ENCODE assay signal across 20 mouse cellular contexts in the genomic region with DNA sequence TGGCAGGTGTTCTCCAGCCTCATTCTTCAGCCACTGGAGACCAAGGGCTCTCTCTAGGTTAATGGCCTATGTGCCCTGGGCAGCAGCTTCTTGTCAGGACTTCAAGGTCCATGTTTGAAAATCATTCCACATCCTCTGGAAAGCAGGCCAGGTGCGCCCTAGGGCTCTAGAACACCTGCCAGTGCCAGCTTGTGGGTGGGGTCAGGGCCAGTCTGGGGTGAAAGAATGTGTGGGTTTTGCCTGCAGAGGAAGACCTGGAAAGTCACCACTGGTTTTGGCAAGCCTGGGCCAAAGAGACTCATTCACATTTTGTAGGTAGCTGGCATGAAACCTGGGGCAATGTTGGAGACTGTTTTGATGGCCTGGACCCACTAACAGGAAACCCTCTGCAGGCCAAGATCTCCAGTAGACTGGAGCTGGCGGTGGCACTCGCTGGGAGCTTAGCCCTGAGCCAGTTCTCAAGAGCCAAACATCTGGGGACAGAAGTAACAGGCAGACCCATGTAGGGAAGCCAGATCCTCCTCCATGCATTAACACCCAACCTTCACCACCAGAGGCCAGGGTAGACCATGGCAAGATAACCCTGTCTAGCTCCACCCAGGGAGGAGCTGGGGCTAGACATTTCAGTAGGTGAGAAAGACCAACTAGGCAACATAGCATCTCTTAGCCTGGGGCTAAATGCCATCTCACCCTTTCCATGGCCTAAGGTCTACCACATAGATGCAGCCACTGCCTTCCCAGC. TPM values are rescaled to one million over a fixed set of nuclear protein-coding genes. Genes with fewer than 3 reads are reported as not detected.
A peak's percentile ranks its signal among the peaks of the same experiment; 100 is the strongest.
DNase-seq lines count a peak whose midpoint lies in the region; ATAC-seq and TF ChIP-seq lines count a peak whose summit lies in the region.
"Had no signal": no experiment of that assay in that cellular context is flagged by ENCODE, and none has a peak within 500 bp of the region (broad histone marks: within the 10 kb centered on the region; RNA-seq: fewer than 3 reads in every experiment).

No protein-coding gene starts in this region.

- no peaks in the 10 kb centered on the region for H3K9me3 ChIP-seq in kidney, embryonic 16.5 days (ENCODE audit: low read length)
- no peaks in the 10 kb centered on the region for H3K9me3 ChIP-seq in liver, embryonic 14.5 days (ENCODE audit: control insufficient read depth, low read length)
- no peaks in the 10 kb centered on the region for H3K9me3 ChIP-seq in liver, embryonic 11.5 days (ENCODE audit: control insufficient read depth, low read length)
- H3K9me3 ChIP-seq: embryonic facial prominence, embryonic 10.5 days; hindbrain, embryonic 15.5 days; limb, embryonic 10.5 days; liver, embryonic 13.5 days; midbrain, embryonic 15.5 days had no signal

- no peak for TF ChIP-seq EP300 in liver, embryonic 14.5 days (IDR thresholded peaks at IDR 0.05; ENCODE audit: low read depth)

- H3K4me2 ChIP-seq in kidney, embryonic 16.5 days (replicated peaks; ENCODE audit: low read depth, low read length) = no peak overlapping the region
- H3K4me2 ChIP-seq in liver, embryonic 14.5 days (ENCODE audit: low read depth) = no peak overlapping the region
- H3K4me2 ChIP-seq in liver, embryonic 11.5 days = no peak overlapping the region
- H3K4me2 ChIP-seq: hindbrain, embryonic 15.5 days; liver, embryonic 13.5 days; midbrain, embryonic 15.5 days had no signal

- no peaks in the 10 kb centered on the region for H3K27me3 ChIP-seq in kidney, embryonic 16.5 days (ENCODE audit: insufficient read depth, low read length)
- no peaks in the 10 kb centered on the region for H3K27me3 ChIP-seq in liver, embryonic 14.5 days (ENCODE audit: control insufficient read depth, insufficient read depth, low read length)
- peaks cover 3% of the 10 kb centered on the region; the same call in 1 of the 2 replicates for H3K27me3 ChIP-seq in liver, embryonic 11.5 days (replicated peaks; ENCODE audit: control insufficient read depth, insufficient read depth, low read length)
- H3K27me3 ChIP-seq: hindbrain, embryonic 15.5 days; midbrain, embryonic 15.5 days had no signal

- ATAC-seq in kidney, embryonic 16.5 days (ENCODE audit: low FRiP score, low TSS enrichment) = no peak
- no peak for ATAC-seq in liver, embryonic 14.5 days (ENCODE audit: insufficient read depth)
- no peak; the same call in 1 of the 2 replicates for ATAC-seq in liver, embryonic 11.5 days (replicated peaks; ENCODE audit: low FRiP score)
- ATAC-seq: forebrain, embryonic 14.5 days; midbrain, embryonic 15.5 days had no signal

- 83% methylated on average over 3 of the region's 3 CpGs for WGBS in kidney, embryonic 16.5 days
- 75% methylated on average over 3 of the region's 3 CpGs for WGBS in liver, embryonic 14.5 days (ENCODE audit: insufficient replicate concordance)
- 82% methylated on average over 3 of the region's 3 CpGs for WGBS in liver, embryonic 11.5 days

- H3K27ac ChIP-seq in kidney, embryonic 16.5 days (ENCODE audit: low read length) = no peak overlapping the region
- H3K27ac ChIP-seq in liver, embryonic 14.5 days = no peak overlapping the region
- H3K27ac ChIP-seq in liver, embryonic 11.5 days (ENCODE audit: low read depth, low read length) = no peak overlapping the region
- H3K27ac ChIP-seq: embryonic facial prominence, embryonic 10.5 days; heart, adult 2 months; hindbrain, embryonic 15.5 days; kidney, postnatal 0 days; limb, embryonic 10.5 days; liver, embryonic 13.5 days; midbrain, embryonic 15.5 days; stomach, postnatal 0 days had no signal

- TF ChIP-seq CTCF in liver, embryonic 14.5 days (IDR thresholded peaks at IDR 0.05; ENCODE audit: low read depth) = peak; percentile 59

- peak; percentile 81 for DNase-seq in kidney, adult 11 months
- peak in 1 of 3 experiments; percentile 15 for DNase-seq in liver, embryonic 14.5 days (ENCODE audit: low read depth in 3 of 3, low spot score in 3 of 3)
- DNase-seq in liver, embryonic 11.5 days (ENCODE audit: low spot score) = no peak
- peak; percentile 62 for DNase-seq in gonadal fat pad, adult 2 months (ENCODE audit: low read depth)
- no peak for DNase-seq in ovary, postnatal 10 days (ENCODE audit: low spot score)
- DNase-seq in yolk sac, embryonic 10.5 days (ENCODE audit: low spot score) = no peak
- DNase-seq: cerebellum, adult 2 months; cerebellum, postnatal 36 days; gastrocnemius, postnatal 14 days; heart, adult 2 months; heart, postnatal 36 days; liver, embryonic 13.5 days had no signal

- H3K36me3 ChIP-seq in kidney, embryonic 16.5 days (ENCODE audit: insufficient read depth, low read length) = peaks cover 25% of the 10 kb centered on the region
- H3K36me3 ChIP-seq in liver, embryonic 14.5 days (replicated peaks; ENCODE audit: control insufficient read depth, insufficient read depth, low read depth) = peaks cover 17% of the 10 kb centered on the region
- peaks cover 24% of the 10 kb centered on the region for H3K36me3 ChIP-seq in liver, embryonic 11.5 days (ENCODE audit: control insufficient read depth, insufficient read depth, low read length)

- no peak overlapping the region for H3K4me3 ChIP-seq in kidney, embryonic 16.5 days (ENCODE audit: low read length)
- H3K4me3 ChIP-seq in liver, embryonic 14.5 days (ENCODE audit: insufficient read depth in 1 of 2, low read depth in 2 of 2, low read length in 2 of 2) = no peak overlapping the region
- no peak overlapping the region for H3K4me3 ChIP-seq in liver, embryonic 11.5 days (ENCODE audit: low read depth, low read length)
- H3K4me3 ChIP-seq: embryonic facial prominence, embryonic 10.5 days; heart, adult 2 months; hindbrain, embryonic 15.5 days; limb, embryonic 10.5 days; liver, embryonic 13.5 days; midbrain, embryonic 15.5 days had no signal

- H3K9ac ChIP-seq in kidney, embryonic 16.5 days (replicated peaks; ENCODE audit: low read length) = no peak overlapping the region
- H3K9ac ChIP-seq in liver, embryonic 14.5 days (replicated peaks) = no peak overlapping the region
- H3K9ac ChIP-seq in liver, embryonic 11.5 days (ENCODE audit: low read depth, low read length) = no peak overlapping the region
- H3K9ac ChIP-seq: hindbrain, embryonic 15.5 days; liver, embryonic 13.5 days; midbrain, embryonic 15.5 days had no signal

- H3K4me1 ChIP-seq in kidney, embryonic 16.5 days (ENCODE audit: insufficient read depth, low read length) = no peaks in the 10 kb centered on the region
- H3K4me1 ChIP-seq in liver, embryonic 14.5 days (replicated peaks; ENCODE audit: control insufficient read depth in 2 of 2, insufficient read depth in 2 of 2, low read length in 1 of 2) = no peaks in the 10 kb centered on the region
- no peaks in the 10 kb centered on the region for H3K4me1 ChIP-seq in liver, embryonic 11.5 days (replicated peaks; ENCODE audit: control insufficient read depth, insufficient read depth, low read length)
- H3K4me1 ChIP-seq: embryonic facial prominence, embryonic 10.5 days; hindbrain, embryonic 15.5 days; limb, embryonic 10.5 days; midbrain, embryonic 15.5 days had no signal

RNA-seq across cellular contexts. Expression of a gene that starts 7.8 kb away (rescaled TPM):
- 9.1 and 10.4 TPM in 2 replicates for polyA plus RNA-seq in kidney, embryonic 16.5 days (2015; fragmentation: Nextera tagmentation; extraction: Ambion mirVana)
- polyA plus RNA-seq in liver, embryonic 14.5 days (2012; rRNA removed) = 18.2 and 31.2 TPM in 2 replicates
- 19.3 and 23.2 TPM in 2 replicates for polyA plus RNA-seq in liver, embryonic 14.5 days (2014; fragmentation: Nextera tagmentation; extraction: Ambion mirVana)
- 11.9 and 16.4 TPM in 2 replicates for polyA plus RNA-seq in liver, embryonic 11.5 days (2014; fragmentation: Nextera tagmentation; extraction: Ambion mirVana)
- polyA plus RNA-seq in gonadal fat pad, adult 2 months (2012; rRNA removed) = 11.8 and 13.8 TPM in 2 replicates
- polyA plus RNA-seq: cerebellum, adult 2 months; heart, adult 2 months had no signal

RNA-seq across cellular contexts. Expression of a gene that starts 37.2 kb away (rescaled TPM):
- polyA plus RNA-seq in kidney, embryonic 16.5 days (2015; fragmentation: Nextera tagmentation; extraction: Ambion mirVana) = 7.2 and 8.3 TPM in 2 replicates
- 7.2 and 13.2 TPM in 2 replicates for polyA plus RNA-seq in liver, embryonic 14.5 days (2012; rRNA removed)
- 9.4 and 9.8 TPM in 2 replicates for polyA plus RNA-seq in liver, embryonic 14.5 days (2014; fragmentation: Nextera tagmentation; extraction: Ambion mirVana)
- polyA plus RNA-seq in liver, embryonic 11.5 days (2014; fragmentation: Nextera tagmentation; extraction: Ambion mirVana) = 2.8 and 5.2 TPM in 2 replicates
- 12.3 and 13.4 TPM in 2 replicates for polyA plus RNA-seq in gonadal fat pad, adult 2 months (2012; rRNA removed)

RNA-seq across cellular contexts. Expression of a gene that starts 38.1 kb away (rescaled TPM):
- polyA plus RNA-seq in kidney, embryonic 16.5 days (2015; fragmentation: Nextera tagmentation; extraction: Ambion mirVana) = 291 and 292 TPM in 2 replicates
- polyA plus RNA-seq in liver, embryonic 14.5 days (2012; rRNA removed) = 41.3 and 54.3 TPM in 2 replicates
- polyA plus RNA-seq in liver, embryonic 14.5 days (2014; fragmentation: Nextera tagmentation; extraction: Ambion mirVana) = 33.7 and 39.4 TPM in 2 replicates
- polyA plus RNA-seq in liver, embryonic 11.5 days (2014; fragmentation: Nextera tagmentation; extraction: Ambion mirVana) = 133 and 139 TPM in 2 replicates
- polyA plus RNA-seq in gonadal fat pad, adult 2 months (2012; rRNA removed) = 62.2 and 73.5 TPM in 2 replicates

RNA-seq across cellular contexts. Expression of a gene that starts 49.9 kb away (rescaled TPM):
- 675 and 814 TPM in 2 replicates for polyA plus RNA-seq in kidney, embryonic 16.5 days (2015; fragmentation: Nextera tagmentation; extraction: Ambion mirVana)
- polyA plus RNA-seq in liver, embryonic 14.5 days (2012; rRNA removed) = 48.5 and 71.0 TPM in 2 replicates
- 161 and 167 TPM in 2 replicates for polyA plus RNA-seq in liver, embryonic 14.5 days (2014; fragmentation: Nextera tagmentation; extraction: Ambion mirVana)
- 572 and 617 TPM in 2 replicates for polyA plus RNA-seq in liver, embryonic 11.5 days (2014; fragmentation: Nextera tagmentation; extraction: Ambion mirVana)
- polyA plus RNA-seq in gonadal fat pad, adult 2 months (2012; rRNA removed) = 15.3 and 17.5 TPM in 2 replicates

Comparison
In these comparisons a context has a peak if more than half of its experiments do, and no peak if none do; other contexts are left out.
1. DNase-seq: peak in kidney, adult 11 months (single experiment) and gonadal fat pad, adult 2 months (single experiment); none in liver, embryonic 11.5 days (single experiment), ovary, postnatal 10 days (single experiment) and yolk sac, embryonic 10.5 days (single experiment).